Mouse (Mus musculus) E14TG2a.4 (cell line): ENCODE data around the gene Itk.

Experiments
- CTCF ChIP-seq: conservative IDR thresholded peaks from 2 replicates; pipeline ENCODE4 v1.5.1; 2014; ENCODE audit warnings: low read length
- NANOG ChIP-seq: IDR thresholded peaks from 2 replicates; pipeline ENCODE4 v1.6.1; 2014; ENCODE audit warnings: borderline replicate concordance, low read length, mixed read lengths
- POU5F1 ChIP-seq: IDR thresholded peaks from 2 replicates; pipeline ENCODE4 v1.6.1; 2014; ENCODE audit warnings: low read length, borderline replicate concordance

GRCm38 (mm10) chr11:46307768-46308167 lies 81.5 kb downstream of the Itk start:
- TF ChIP-seq CTCF (no peak), POU5F1 (no peak), NANOG (no peak)
